ENCODE assay signal across 21 mouse cellular contexts in the genomic region with DNA sequence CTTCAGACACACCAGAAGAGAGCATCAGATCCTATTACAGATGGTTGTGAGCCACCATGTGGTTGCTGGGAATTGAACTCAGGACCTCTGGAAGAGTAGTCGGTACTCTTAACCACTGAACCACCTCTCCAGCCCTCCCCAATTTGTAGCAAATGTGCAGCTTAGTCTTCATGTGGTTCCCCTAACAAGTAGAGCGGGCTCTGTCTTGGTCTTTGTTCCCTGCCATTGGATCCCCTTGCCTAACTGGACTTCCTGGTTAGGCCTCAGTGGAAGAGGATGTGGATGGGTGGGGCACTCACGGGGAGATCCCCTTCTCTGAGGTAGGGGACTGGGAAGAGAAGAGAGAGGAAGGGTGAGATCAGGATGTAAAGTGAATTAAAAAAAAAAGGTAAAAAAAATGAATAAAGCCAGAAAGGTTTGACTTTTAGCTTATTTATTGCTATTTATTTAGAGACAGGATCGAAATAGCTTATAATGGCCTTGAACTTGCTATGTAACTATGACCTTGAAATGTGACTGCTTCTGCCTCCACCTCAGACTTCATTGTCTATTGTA. TPM values are rescaled to one million over a fixed set of nuclear protein-coding genes. Genes with fewer than 3 reads are reported as not detected.
A peak's percentile ranks its signal among the peaks of the same experiment; 100 is the strongest.
DNase-seq lines count a peak whose midpoint lies in the region; ATAC-seq lines count a peak whose summit lies in the region.
"Had no signal": no experiment of that assay in that cellular context is flagged by ENCODE, and none has a peak within 500 bp of the region (broad histone marks: within the 10 kb centered on the region; RNA-seq: fewer than 3 reads in every experiment).

No protein-coding gene starts in this region.

- no peaks in the 10 kb centered on the region for H3K27me3 ChIP-seq in liver, embryonic 12.5 days (replicated peaks)
- no peaks in the 10 kb centered on the region for H3K27me3 ChIP-seq in liver, embryonic 11.5 days (replicated peaks; ENCODE audit: control insufficient read depth, insufficient read depth, low read length)
- H3K27me3 ChIP-seq: embryonic facial prominence, embryonic 13.5 days had no signal

- no peaks in the 10 kb centered on the region for H3K9me3 ChIP-seq in liver, embryonic 12.5 days (replicated peaks)
- H3K9me3 ChIP-seq in liver, embryonic 11.5 days (ENCODE audit: control insufficient read depth, low read length) = no peaks in the 10 kb centered on the region
- H3K9me3 ChIP-seq: embryonic facial prominence, embryonic 13.5 days; forebrain, embryonic 12.5 days; hindbrain, embryonic 13.5 days had no signal

- H3K9ac ChIP-seq in liver, embryonic 12.5 days = no peak overlapping the region
- no peak overlapping the region for H3K9ac ChIP-seq in liver, embryonic 11.5 days (ENCODE audit: low read depth, low read length)
- H3K9ac ChIP-seq: embryonic facial prominence, embryonic 13.5 days; forebrain, embryonic 12.5 days; hindbrain, embryonic 13.5 days had no signal

- H3K4me1 ChIP-seq in liver, embryonic 12.5 days = peaks cover 13% of the 10 kb centered on the region; the same call in 1 of the 2 replicates
- H3K4me1 ChIP-seq in liver, embryonic 11.5 days (replicated peaks; ENCODE audit: control insufficient read depth, insufficient read depth, low read length) = no peaks in the 10 kb centered on the region; the same call in none of the 2 replicates
- H3K4me1 ChIP-seq: embryonic facial prominence, embryonic 13.5 days; forebrain, embryonic 12.5 days; hindbrain, embryonic 13.5 days had no signal

- ATAC-seq in liver, embryonic 12.5 days = no peak
- no peak for ATAC-seq in liver, embryonic 11.5 days (replicated peaks; ENCODE audit: low FRiP score)
- ATAC-seq: CD4-positive, CD25-positive, alpha-beta regulatory T cell, adult 4 months; forebrain, embryonic 16.5 days; hindbrain, postnatal 0 days had no signal

- WGBS in liver, embryonic 12.5 days (ENCODE audit: insufficient replicate concordance) = 68% methylated on average over 4 of the region's 4 CpGs
- WGBS in liver, embryonic 11.5 days = 74% methylated on average over 4 of the region's 4 CpGs

- no peak overlapping the region for H3K4me3 ChIP-seq in liver, embryonic 12.5 days
- no peak overlapping the region for H3K4me3 ChIP-seq in liver, embryonic 11.5 days (ENCODE audit: low read depth, low read length)
- H3K4me3 ChIP-seq: embryonic facial prominence, embryonic 13.5 days; forebrain, embryonic 12.5 days; hindbrain, embryonic 13.5 days had no signal

- H3K4me2 ChIP-seq in liver, embryonic 12.5 days = no peak overlapping the region
- H3K4me2 ChIP-seq in liver, embryonic 11.5 days = no peak overlapping the region
- H3K4me2 ChIP-seq: embryonic facial prominence, embryonic 13.5 days; forebrain, embryonic 12.5 days; heart, embryonic 11.5 days; hindbrain, embryonic 13.5 days had no signal

- H3K36me3 ChIP-seq in liver, embryonic 12.5 days = no peaks in the 10 kb centered on the region
- H3K36me3 ChIP-seq in liver, embryonic 11.5 days (ENCODE audit: control insufficient read depth, insufficient read depth, low read length) = no peaks in the 10 kb centered on the region
- H3K36me3 ChIP-seq: embryonic facial prominence, embryonic 13.5 days; forebrain, embryonic 12.5 days; hindbrain, embryonic 13.5 days had no signal

- H3K27ac ChIP-seq in liver, embryonic 12.5 days = peak overlapping the region; percentile 45; the same call in 1 of the 2 replicates
- H3K27ac ChIP-seq in liver, embryonic 11.5 days (ENCODE audit: low read depth, low read length) = no peak overlapping the region
- H3K27ac ChIP-seq: embryonic facial prominence, embryonic 13.5 days; forebrain, embryonic 12.5 days; hindbrain, embryonic 13.5 days; hindbrain, postnatal 0 days had no signal

- DNase-seq in heart, adult 11 months = peak; percentile 87
- DNase-seq in heart, adult 8-10 months (ENCODE audit: low spot score) = no peak
- DNase-seq in liver, embryonic 11.5 days (ENCODE audit: low spot score) = no peak
- DNase-seq in ZHBTc4 (ENCODE audit: low read depth, low spot score) = peak; percentile 38
- DNase-seq in cerebellum, adult 9-10 months = no peak
- no peak for DNase-seq in kidney, adult 11 months
- DNase-seq: adrenal gland, postnatal 14 days; B cell, adult 2 months; cerebellum, adult 11-12 months; cerebellum, adult 9-11 months; cerebellum, postnatal 36 days; gastrocnemius, postnatal 10 days; heart, postnatal 14 days had no signal

RNA-seq across cellular contexts. Expression of a gene that starts 6.8 kb away (rescaled TPM):
- total RNA-seq in heart, adult 8-10 months (2022) = 10 to 100 TPM; 25.9 to 31.5 (median 28.5) TPM
- polyA plus RNA-seq in liver, embryonic 12.5 days (2016; fragmentation: Nextera tagmentation; extraction: Ambion mirVana) = 23.2 and 25.5 TPM in 2 replicates
- 39.0 and 40.8 TPM in 2 replicates for polyA plus RNA-seq in liver, embryonic 11.5 days (2014; fragmentation: Nextera tagmentation; extraction: Ambion mirVana)

RNA-seq across cellular contexts. Expression of a gene that starts 7.5 kb away (rescaled TPM):
- 10 to 100 TPM; 10.1 to 14.1 (median 12.5) TPM for total RNA-seq in heart, adult 8-10 months (2022)
- polyA plus RNA-seq in liver, embryonic 12.5 days (2016; fragmentation: Nextera tagmentation; extraction: Ambion mirVana) = 6.0 and 6.7 TPM in 2 replicates
- 13.9 and 17.3 TPM in 2 replicates for polyA plus RNA-seq in liver, embryonic 11.5 days (2014; fragmentation: Nextera tagmentation; extraction: Ambion mirVana)

RNA-seq across cellular contexts. Expression of a gene that starts 49.3 kb away (rescaled TPM):
- 10 to 100 TPM; 53.5 to 62.6 (median 56.4) TPM for total RNA-seq in heart, adult 8-10 months (2022)
- polyA plus RNA-seq in liver, embryonic 12.5 days (2016; fragmentation: Nextera tagmentation; extraction: Ambion mirVana) = 31.7 and 32.0 TPM in 2 replicates
- polyA plus RNA-seq in liver, embryonic 11.5 days (2014; fragmentation: Nextera tagmentation; extraction: Ambion mirVana) = 44.8 TPM in 2 replicates

RNA-seq across cellular contexts. Expression of a gene that starts 54.9 kb away (rescaled TPM):
- total RNA-seq in heart, adult 8-10 months (2022) = 1 to 10 TPM; 2.8 to 5.1 (median 4.2) TPM
- 25.4 and 26.4 TPM in 2 replicates for polyA plus RNA-seq in liver, embryonic 12.5 days (2016; fragmentation: Nextera tagmentation; extraction: Ambion mirVana)
- polyA plus RNA-seq in liver, embryonic 11.5 days (2014; fragmentation: Nextera tagmentation; extraction: Ambion mirVana) = 23.8 and 24.9 TPM in 2 replicates

Comparison
In these comparisons a context has a peak if more than half of its experiments do, and no peak if none do; other contexts are left out.
1. DNase-seq: peak in heart, adult 11 months (single experiment) and ZHBTc4 (single experiment); none in heart, adult 8-10 months (single experiment), liver, embryonic 11.5 days (single experiment), cerebellum, adult 9-10 months (single experiment) and kidney, adult 11 months (single experiment).